Mouse (Mus musculus): Measurements from ENCODE around the gene Wnt5b.

DNA sequence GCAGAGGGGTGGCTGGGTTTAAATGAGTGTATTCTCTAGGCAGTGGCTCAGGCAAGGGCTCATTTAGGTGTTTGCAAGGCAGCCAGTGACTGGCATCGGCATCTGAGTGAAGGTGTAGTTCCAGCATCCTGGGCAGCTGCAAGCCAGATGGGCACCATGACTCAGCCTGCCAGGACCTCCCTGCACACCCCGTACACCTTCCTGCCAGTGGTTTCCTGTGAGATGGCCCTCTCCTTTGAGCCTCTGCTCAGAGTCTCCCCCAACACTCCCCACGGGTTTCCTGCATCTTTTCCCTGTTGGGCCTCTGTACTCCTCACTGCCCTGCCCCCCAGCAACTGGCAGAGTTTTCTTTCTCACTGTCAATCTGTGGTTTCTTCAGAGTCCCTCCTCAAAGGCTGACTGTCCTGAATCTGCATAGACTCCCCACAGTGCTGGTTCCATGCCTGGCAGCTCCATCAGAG lies 22.2 kb downstream of the Wnt5b start:
- TF ChIP-seq USF1 (IDR thresholded peaks at IDR 0.05; ENCODE audit: low read depth) (no peak), E2F4 (IDR thresholded peaks at IDR 0.05; ENCODE audit: insufficient read depth) (no peak), CEBPB (IDR thresholded peaks at IDR 0.05; ENCODE audit: insufficient read depth, poor library complexity, severe bottlenecking) (no peak), POLR2AphosphoS2 (IDR thresholded peaks at IDR 0.05; ENCODE audit: insufficient read length, low read depth) (no peak), MYOG (IDR thresholded peaks at IDR 0.05; ENCODE audit: control insufficient read depth in 1 of 3, insufficient read depth in 1 of 3, insufficient read length in 2 of 3, low read depth in 2 of 3) (no peak), TCF12 (IDR thresholded peaks at IDR 0.05; ENCODE audit: insufficient read depth, poor library complexity, severe bottlenecking) (no peak)

Data from myocyte (in vitro differentiated cells).